Comparison of ENCODE assay signal across 28 mouse cellular contexts in the genomic region with DNA sequence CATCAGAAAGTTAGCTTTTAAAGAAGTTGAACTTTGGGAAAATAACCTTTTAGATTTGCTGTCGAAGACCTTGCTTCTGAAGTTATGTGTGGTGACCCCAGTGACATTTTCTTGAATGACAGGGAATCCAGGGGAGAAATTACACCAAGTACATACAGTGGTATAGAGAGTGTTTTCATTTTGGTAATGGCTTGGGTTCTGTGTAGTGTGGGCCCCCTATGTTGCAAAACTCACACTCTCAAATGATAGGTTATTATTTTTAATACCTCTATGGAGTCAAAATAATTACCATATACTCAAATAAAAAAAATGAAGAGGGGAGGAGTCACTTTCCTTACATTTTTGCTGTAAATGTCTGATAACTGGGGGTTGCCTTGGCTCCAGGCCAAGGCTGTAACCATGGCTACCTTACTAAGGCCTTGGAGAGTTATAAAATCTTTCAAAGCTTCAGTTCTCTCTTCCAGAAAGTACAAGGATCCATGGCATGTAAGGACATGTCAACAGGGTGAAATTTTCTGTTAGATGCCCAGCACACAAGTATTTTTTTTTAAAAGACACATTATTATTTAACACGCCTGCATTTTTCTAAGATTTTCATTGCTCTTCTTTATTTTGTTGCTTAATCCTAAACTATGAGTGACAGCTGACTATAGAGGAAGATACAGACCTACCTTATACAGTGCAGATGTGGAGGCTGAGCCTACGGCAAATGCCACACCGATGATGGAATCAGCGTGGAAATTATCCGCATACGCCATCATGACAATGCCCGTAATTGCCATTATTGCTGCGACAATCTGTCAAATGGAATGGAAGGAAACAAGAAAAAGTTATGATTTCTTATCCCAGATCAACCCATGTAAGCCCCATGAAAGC.
DNase-seq lines count a peak whose midpoint lies in the region; ATAC-seq and TF ChIP-seq lines count a peak whose summit lies in the region.
"Had no signal": no experiment of that assay in that cellular context is flagged by ENCODE, and none has a peak within 500 bp of the region (broad histone marks: within the 10 kb centered on the region; RNA-seq: fewer than 3 reads in every experiment).

No protein-coding gene starts in this region.

- H3K4me2 ChIP-seq in embryonic facial prominence, embryonic 14.5 days (ENCODE audit: low read depth, low read length) = no peak overlapping the region
- no peak overlapping the region for H3K4me2 ChIP-seq in midbrain, embryonic 11.5 days
- H3K4me2 ChIP-seq in neural tube, embryonic 14.5 days (ENCODE audit: low read depth, low read length) = no peak overlapping the region
- H3K4me2 ChIP-seq: embryonic facial prominence, embryonic 13.5 days; heart, embryonic 15.5 days; liver, embryonic 11.5 days had no signal

- 83% methylated on average over 9 of the region's 9 CpGs for WGBS in embryonic facial prominence, embryonic 14.5 days
- WGBS in embryonic facial prominence, embryonic 10.5 days = 92% methylated on average over 9 of the region's 9 CpGs
- WGBS in midbrain, embryonic 11.5 days = 89% methylated on average over 9 of the region's 9 CpGs
- WGBS in midbrain, embryonic 10.5 days = 94% methylated on average over 9 of the region's 9 CpGs
- WGBS in neural tube, embryonic 14.5 days = 89% methylated on average over 9 of the region's 9 CpGs
- WGBS in thymus, adult 2 months = 95% methylated on average over 9 of the region's 9 CpGs

- H3K36me3 ChIP-seq in embryonic facial prominence, embryonic 14.5 days (ENCODE audit: control insufficient read depth, insufficient read depth, low read length) = no peaks in the 10 kb centered on the region
- H3K36me3 ChIP-seq in embryonic facial prominence, embryonic 10.5 days (replicated peaks) = no peaks in the 10 kb centered on the region
- no peaks in the 10 kb centered on the region for H3K36me3 ChIP-seq in midbrain, embryonic 11.5 days (ENCODE audit: control insufficient read depth, insufficient read depth, low read length)
- no peaks in the 10 kb centered on the region for H3K36me3 ChIP-seq in midbrain, embryonic 10.5 days
- H3K36me3 ChIP-seq in neural tube, embryonic 14.5 days (ENCODE audit: control insufficient read depth, insufficient read depth, low read length) = no peaks in the 10 kb centered on the region
- no peaks in the 10 kb centered on the region for H3K36me3 ChIP-seq in thymus, adult 2 months (ENCODE audit: control insufficient read depth, insufficient read depth, low read length)
- H3K36me3 ChIP-seq: embryonic facial prominence, embryonic 13.5 days; heart, embryonic 10.5 days; heart, embryonic 15.5 days had no signal

- H3K9me3 ChIP-seq in embryonic facial prominence, embryonic 14.5 days (ENCODE audit: control insufficient read depth, low read length) = no peaks in the 10 kb centered on the region
- H3K9me3 ChIP-seq in embryonic facial prominence, embryonic 10.5 days = no peaks in the 10 kb centered on the region
- H3K9me3 ChIP-seq in midbrain, embryonic 11.5 days (ENCODE audit: control insufficient read depth, low read length) = no peaks in the 10 kb centered on the region
- no peaks in the 10 kb centered on the region for H3K9me3 ChIP-seq in midbrain, embryonic 10.5 days (replicated peaks)
- no peaks in the 10 kb centered on the region for H3K9me3 ChIP-seq in neural tube, embryonic 14.5 days (ENCODE audit: control insufficient read depth, low read length)
- H3K9me3 ChIP-seq: embryonic facial prominence, embryonic 13.5 days; heart, embryonic 10.5 days; heart, embryonic 15.5 days had no signal

- DNase-seq in embryonic facial prominence, embryonic 14.5 days (ENCODE audit: low spot score) = peak; percentile 42
- DNase-seq in embryonic facial prominence, embryonic 10.5 days (ENCODE audit: low spot score) = no peak
- peak; percentile 28 for DNase-seq in midbrain, embryonic 11.5 days (ENCODE audit: low spot score, missing footprints)
- no peak for DNase-seq in midbrain, embryonic 10.5 days (ENCODE audit: low spot score)
- peak; percentile 32 for DNase-seq in adrenal gland, postnatal 14 days
- DNase-seq in thymus, adult 2 months = no peak
- DNase-seq in MN1 (ENCODE audit: low spot score) = no peak
- DNase-seq: cerebellum, adult 11 months; cerebellum, adult 9-10 months; cerebellum, postnatal 36 days; embryo, embryonic 11 days; gastrocnemius, postnatal 14 days; kidney, adult 9 months; kidney, postnatal 10 days; lung, postnatal 10 days; right cerebral cortex, postnatal 25 days; spleen, adult 18-20 months; thymus, postnatal 25 days had no signal

- no peak for TF ChIP-seq POLR2A in thymus, adult 2 months (IDR thresholded peaks at IDR 0.05; ENCODE audit: control insufficient read depth, extremely low read depth, insufficient read depth, low read length, poor library complexity)

- peak; percentile 57; the same call in 1 of the 2 replicates for ATAC-seq in embryonic facial prominence, embryonic 14.5 days (ENCODE audit: low read depth)
- ATAC-seq in midbrain, embryonic 11.5 days (ENCODE audit: low FRiP score) = no peak
- peak; percentile 70; the same call in 1 of the 2 replicates for ATAC-seq in neural tube, embryonic 14.5 days (ENCODE audit: low read depth)
- ATAC-seq: hindbrain, embryonic 16.5 days; midbrain, embryonic 16.5 days had no signal

- no peak overlapping the region for H3K27ac ChIP-seq in embryonic facial prominence, embryonic 14.5 days (replicated peaks; ENCODE audit: low read depth, low read length)
- H3K27ac ChIP-seq in embryonic facial prominence, embryonic 10.5 days (replicated peaks) = no peak overlapping the region
- no peak overlapping the region for H3K27ac ChIP-seq in midbrain, embryonic 11.5 days (ENCODE audit: low read depth, low read length)
- no peak overlapping the region for H3K27ac ChIP-seq in midbrain, embryonic 10.5 days (replicated peaks)
- no peak overlapping the region for H3K27ac ChIP-seq in neural tube, embryonic 14.5 days (ENCODE audit: low read depth, low read length)
- H3K27ac ChIP-seq in thymus, adult 2 months (ENCODE audit: control insufficient read depth, insufficient read depth, low read length) = no peak overlapping the region
- H3K27ac ChIP-seq: embryonic facial prominence, embryonic 13.5 days; heart, embryonic 10.5 days; heart, embryonic 15.5 days; macrophage had no signal

- no peaks in the 10 kb centered on the region for H3K27me3 ChIP-seq in embryonic facial prominence, embryonic 14.5 days (replicated peaks; ENCODE audit: control insufficient read depth, insufficient read depth, low read length)
- no peaks in the 10 kb centered on the region for H3K27me3 ChIP-seq in embryonic facial prominence, embryonic 10.5 days (replicated peaks; ENCODE audit: low read depth, poor library complexity, severe bottlenecking)
- H3K27me3 ChIP-seq in midbrain, embryonic 11.5 days (ENCODE audit: control insufficient read depth, insufficient read depth, low read length) = no peaks in the 10 kb centered on the region
- 0 out of 2 replicates have a peak, but pooled peaks cover 9% of the 10 kb centered on the region for H3K27me3 ChIP-seq in midbrain, embryonic 10.5 days (ENCODE audit: low read depth, poor library complexity, severe bottlenecking)
- H3K27me3 ChIP-seq in neural tube, embryonic 14.5 days (ENCODE audit: control insufficient read depth, insufficient read depth, low read length) = no peaks in the 10 kb centered on the region
- no peaks in the 10 kb centered on the region for H3K27me3 ChIP-seq in thymus, adult 2 months (ENCODE audit: control insufficient read depth, insufficient read depth, low read length)
- H3K27me3 ChIP-seq: embryonic facial prominence, embryonic 13.5 days; heart, embryonic 15.5 days had no signal

- H3K4me1 ChIP-seq in embryonic facial prominence, embryonic 14.5 days (ENCODE audit: control insufficient read depth, insufficient read depth, low read length) = no peaks in the 10 kb centered on the region
- peaks cover 6% of the 10 kb centered on the region for H3K4me1 ChIP-seq in embryonic facial prominence, embryonic 10.5 days
- peaks cover 8% of the 10 kb centered on the region; the same call in 1 of the 2 replicates for H3K4me1 ChIP-seq in midbrain, embryonic 11.5 days (ENCODE audit: control insufficient read depth, insufficient read depth, low read length)
- H3K4me1 ChIP-seq in midbrain, embryonic 10.5 days = peaks cover 42% of the 10 kb centered on the region
- H3K4me1 ChIP-seq in neural tube, embryonic 14.5 days (ENCODE audit: control insufficient read depth, insufficient read depth, low read length) = no peaks in the 10 kb centered on the region; the same call in 1 of the 2 replicates
- no peaks in the 10 kb centered on the region for H3K4me1 ChIP-seq in thymus, adult 2 months (replicated peaks; ENCODE audit: control insufficient read depth, insufficient read depth, low read length)
- H3K4me1 ChIP-seq: embryonic facial prominence, embryonic 13.5 days had no signal

- H3K4me3 ChIP-seq in embryonic facial prominence, embryonic 14.5 days (ENCODE audit: low read depth, low read length) = no peak overlapping the region
- no peak overlapping the region for H3K4me3 ChIP-seq in embryonic facial prominence, embryonic 10.5 days
- no peak overlapping the region for H3K4me3 ChIP-seq in midbrain, embryonic 11.5 days (ENCODE audit: low read depth, low read length)
- H3K4me3 ChIP-seq in midbrain, embryonic 10.5 days = no peak overlapping the region
- H3K4me3 ChIP-seq in neural tube, embryonic 14.5 days (ENCODE audit: low read depth, low read length) = no peak overlapping the region
- H3K4me3 ChIP-seq in thymus, adult 2 months (ENCODE audit: control insufficient read depth, insufficient read depth, low read length) = no peak overlapping the region
- H3K4me3 ChIP-seq: embryonic facial prominence, embryonic 13.5 days; erythroblast, embryonic 14.5 days; heart, embryonic 10.5 days; heart, embryonic 15.5 days; myocyte had no signal

- no peak for TF ChIP-seq CTCF in thymus, adult 2 months (IDR thresholded peaks at IDR 0.05; ENCODE audit: borderline replicate concordance, control insufficient read depth, extremely low read depth, insufficient read depth, low read length, poor library complexity)

- no peak overlapping the region for H3K9ac ChIP-seq in embryonic facial prominence, embryonic 14.5 days (ENCODE audit: low read depth, low read length)
- H3K9ac ChIP-seq in midbrain, embryonic 11.5 days (ENCODE audit: low read length) = no peak overlapping the region
- H3K9ac ChIP-seq in neural tube, embryonic 14.5 days (replicated peaks; ENCODE audit: low read depth, low read length) = no peak overlapping the region
- H3K9ac ChIP-seq: embryonic facial prominence, embryonic 13.5 days; heart, embryonic 15.5 days had no signal

Comparison
In these comparisons a context has a peak if more than half of its experiments do, and no peak if none do; other contexts are left out.
1. DNase-seq: peak in embryonic facial prominence, embryonic 14.5 days (single experiment), midbrain, embryonic 11.5 days (single experiment) and adrenal gland, postnatal 14 days (single experiment); none in embryonic facial prominence, embryonic 10.5 days (single experiment), midbrain, embryonic 10.5 days (single experiment), thymus, adult 2 months (single experiment) and MN1 (single experiment).